ENCODE assay signal across 15 mouse cellular contexts in the genomic region with DNA sequence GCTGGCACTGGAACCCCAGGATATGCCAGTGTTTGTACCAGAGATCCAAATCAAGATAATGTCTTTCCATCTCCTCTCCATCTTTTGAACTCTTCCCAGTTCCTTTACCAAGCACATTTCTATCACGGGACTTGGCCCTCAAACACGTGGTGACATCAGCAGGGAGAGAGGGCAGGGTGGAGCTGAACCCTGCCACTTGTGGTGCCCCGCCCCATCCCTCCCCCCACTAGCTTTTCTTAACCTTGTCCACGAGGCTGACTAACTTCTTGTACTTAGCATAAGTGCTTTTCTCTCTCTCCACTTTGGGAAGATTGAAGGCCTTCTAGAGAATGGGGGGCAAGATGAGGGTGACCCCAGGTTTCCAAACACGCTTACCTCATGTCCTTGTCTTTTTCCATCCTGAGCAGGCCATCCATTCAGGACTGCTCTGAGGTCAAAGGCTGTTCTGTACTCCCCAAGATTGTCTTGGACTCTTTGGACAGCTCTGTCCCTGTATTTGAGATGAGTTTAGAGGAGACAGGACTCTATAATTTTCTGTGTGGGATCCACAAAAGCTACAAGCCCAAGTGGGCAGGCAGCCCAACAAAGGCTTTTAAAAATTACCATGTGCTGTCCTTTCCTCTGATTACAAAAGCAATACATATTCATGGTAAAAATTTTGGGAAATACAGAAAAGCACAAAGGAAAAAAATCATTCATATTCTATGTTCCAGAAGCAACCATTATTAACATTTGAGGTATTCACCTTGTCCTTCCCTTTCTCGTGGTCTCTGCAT.
"Had no signal": no experiment of that assay in that cellular context is flagged by ENCODE, and none has a peak within 500 bp of the region (broad histone marks: within the 10 kb centered on the region; RNA-seq: fewer than 3 reads in every experiment).

No protein-coding gene starts in this region.

- H3K9me3 ChIP-seq: liver, embryonic 15.5 days; midbrain, embryonic 13.5 days; midbrain, embryonic 15.5 days; neural tube, embryonic 12.5 days; stomach, embryonic 15.5 days had no signal

- DNase-seq: liver, postnatal 0 days; lung, embryonic 14.5 days; lung, postnatal 10 days; right cerebral cortex, postnatal 14 days; thymus, adult 2 months; thymus, postnatal 25 days; thymus, postnatal 4 days had no signal

- H3K4me3 ChIP-seq: liver, embryonic 15.5 days; megakaryocyte, embryonic 14.5 days; midbrain, embryonic 13.5 days; midbrain, embryonic 15.5 days; neural tube, embryonic 12.5 days; stomach, embryonic 15.5 days had no signal

- H3K4me1 ChIP-seq: liver, embryonic 15.5 days; megakaryocyte, embryonic 14.5 days; stomach, embryonic 15.5 days had no signal

- H3K36me3 ChIP-seq: liver, embryonic 15.5 days; midbrain, embryonic 13.5 days; midbrain, embryonic 15.5 days; neural tube, embryonic 12.5 days; stomach, embryonic 15.5 days had no signal

- H3K27me3 ChIP-seq: liver, embryonic 15.5 days; megakaryocyte, embryonic 14.5 days; midbrain, embryonic 13.5 days; midbrain, embryonic 15.5 days; neural tube, embryonic 12.5 days; stomach, embryonic 15.5 days had no signal

- H3K27ac ChIP-seq: liver, embryonic 15.5 days; macrophage; midbrain, embryonic 13.5 days; midbrain, embryonic 15.5 days; neural tube, embryonic 12.5 days; stomach, embryonic 15.5 days; stomach, postnatal 0 days had no signal
